Comparison of ENCODE assay signal across 18 mouse cellular contexts in the genomic region with DNA sequence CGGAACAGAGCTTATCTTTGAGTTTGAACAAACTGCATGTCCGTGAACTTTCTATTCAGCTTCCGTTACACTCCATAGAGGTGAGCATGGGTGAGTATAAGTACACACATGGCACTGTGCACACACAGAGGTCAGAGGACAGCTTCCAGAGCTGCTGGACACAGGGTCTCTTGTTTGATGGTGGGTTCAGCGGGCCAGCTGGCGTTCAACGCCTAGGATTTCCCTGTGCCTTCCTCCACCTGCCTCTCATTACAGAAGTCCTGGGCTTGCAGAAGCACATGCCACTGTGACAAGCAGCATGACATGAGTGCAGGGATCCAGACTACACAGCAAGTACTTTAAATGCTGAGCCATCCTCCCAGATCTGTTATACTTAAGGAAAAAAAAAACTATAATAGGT.
DNase-seq lines count a peak whose midpoint lies in the region; ATAC-seq and TF ChIP-seq lines count a peak whose summit lies in the region.
"Had no signal": no experiment of that assay in that cellular context is flagged by ENCODE, and none has a peak within 500 bp of the region (broad histone marks: within the 10 kb centered on the region; RNA-seq: fewer than 3 reads in every experiment).

No protein-coding gene starts in this region.

- H3K27me3 ChIP-seq in hindbrain, embryonic 10.5 days (ENCODE audit: insufficient read depth, poor library complexity, severe bottlenecking) = no peaks in the 10 kb centered on the region
- no peaks in the 10 kb centered on the region for H3K27me3 ChIP-seq in hindbrain, embryonic 14.5 days (ENCODE audit: control insufficient read depth, insufficient read depth, low read length)
- no peaks in the 10 kb centered on the region for H3K27me3 ChIP-seq in limb, embryonic 10.5 days (ENCODE audit: low read depth, poor library complexity, severe bottlenecking)
- no peaks in the 10 kb centered on the region for H3K27me3 ChIP-seq in forebrain, embryonic 16.5 days (replicated peaks; ENCODE audit: control insufficient read depth, insufficient read depth, low read length)
- no peaks in the 10 kb centered on the region for H3K27me3 ChIP-seq in heart, adult 2 months (ENCODE audit: control insufficient read depth, insufficient read depth, low read length)
- H3K27me3 ChIP-seq: embryonic facial prominence, embryonic 13.5 days; forebrain, embryonic 13.5 days; heart, embryonic 15.5 days; hindbrain, embryonic 15.5 days had no signal

- peaks cover 8% of the 10 kb centered on the region; the same call in 1 of the 2 replicates for H3K4me1 ChIP-seq in hindbrain, embryonic 10.5 days (replicated peaks)
- H3K4me1 ChIP-seq in hindbrain, embryonic 14.5 days (replicated peaks; ENCODE audit: control insufficient read depth, insufficient read depth, low read length) = no peaks in the 10 kb centered on the region
- H3K4me1 ChIP-seq in limb, embryonic 10.5 days = peaks cover 12% of the 10 kb centered on the region
- no peaks in the 10 kb centered on the region for H3K4me1 ChIP-seq in forebrain, embryonic 16.5 days (replicated peaks; ENCODE audit: control insufficient read depth, insufficient read depth, low read length)
- H3K4me1 ChIP-seq in heart, adult 2 months (ENCODE audit: control insufficient read depth, insufficient read depth, low read length) = no peaks in the 10 kb centered on the region
- H3K4me1 ChIP-seq: embryonic facial prominence, embryonic 13.5 days; forebrain, embryonic 13.5 days; heart, embryonic 15.5 days; hindbrain, embryonic 15.5 days had no signal

- no peak for TF ChIP-seq EP300 in heart, adult 2 months (IDR thresholded peaks at IDR 0.05; ENCODE audit: insufficient read depth, low read depth, low read length)

- ATAC-seq in hindbrain, embryonic 14.5 days (ENCODE audit: low FRiP score) = no peak
- ATAC-seq in forebrain, embryonic 16.5 days = no peak
- ATAC-seq: forebrain, embryonic 13.5 days; intestine, embryonic 16.5 days had no signal

- intact Hi-C loops in heart, adult 2 months (cut with DNase I) = no loop called here

- H3K79me2 ChIP-seq in heart, adult 2 months (replicated peaks; ENCODE audit: control insufficient read depth, insufficient read depth, low read length) = no peaks in the 10 kb centered on the region

- H3K36me3 ChIP-seq in hindbrain, embryonic 10.5 days = no peaks in the 10 kb centered on the region
- H3K36me3 ChIP-seq in hindbrain, embryonic 14.5 days (replicated peaks; ENCODE audit: control insufficient read depth, insufficient read depth) = no peaks in the 10 kb centered on the region
- H3K36me3 ChIP-seq in limb, embryonic 10.5 days = no peaks in the 10 kb centered on the region
- no peaks in the 10 kb centered on the region for H3K36me3 ChIP-seq in forebrain, embryonic 16.5 days (ENCODE audit: control insufficient read depth, insufficient read depth)
- no peaks in the 10 kb centered on the region for H3K36me3 ChIP-seq in heart, adult 2 months (ENCODE audit: control insufficient read depth, insufficient read depth, low read length)
- H3K36me3 ChIP-seq: embryonic facial prominence, embryonic 13.5 days; heart, embryonic 15.5 days; hindbrain, embryonic 15.5 days had no signal

- H3K9me3 ChIP-seq in hindbrain, embryonic 10.5 days = no peaks in the 10 kb centered on the region
- H3K9me3 ChIP-seq in hindbrain, embryonic 14.5 days (ENCODE audit: control insufficient read depth, low read length) = no peaks in the 10 kb centered on the region
- H3K9me3 ChIP-seq in limb, embryonic 10.5 days (replicated peaks) = no peaks in the 10 kb centered on the region
- no peaks in the 10 kb centered on the region for H3K9me3 ChIP-seq in forebrain, embryonic 16.5 days (ENCODE audit: control insufficient read depth, low read length)
- H3K9me3 ChIP-seq: embryonic facial prominence, embryonic 13.5 days; forebrain, embryonic 13.5 days; heart, embryonic 15.5 days; hindbrain, embryonic 15.5 days had no signal

- DNase-seq in hindbrain, embryonic 10.5 days (ENCODE audit: low spot score) = peak; percentile 10
- no peak for DNase-seq in hindbrain, embryonic 14.5 days (ENCODE audit: low spot score)
- DNase-seq in embryo, embryonic 9.5 days (ENCODE audit: extremely low spot score) = peak; percentile 10
- peak; percentile 55 for DNase-seq in limb, embryonic 10.5 days (ENCODE audit: low spot score)
- no peak for DNase-seq in heart, adult 2 months
- DNase-seq in cerebellum, adult 11 months = no peak
- DNase-seq: adrenal gland, postnatal 10 days; cerebellum, adult 18-20 months; cerebellum, postnatal 10 days; heart, adult 18-20 months; heart, postnatal 14 days had no signal

- no peak for TF ChIP-seq CTCF in heart, adult 2 months (IDR thresholded peaks at IDR 0.05)

- TF ChIP-seq POLR2A in heart, adult 2 months (IDR thresholded peaks at IDR 0.05; ENCODE audit: insufficient read depth, low read depth, low read length) = no peak

- no peak overlapping the region for H3K4me2 ChIP-seq in hindbrain, embryonic 14.5 days (replicated peaks)
- H3K4me2 ChIP-seq in forebrain, embryonic 16.5 days (ENCODE audit: low read length) = no peak overlapping the region
- H3K4me2 ChIP-seq: embryonic facial prominence, embryonic 13.5 days; forebrain, embryonic 13.5 days; heart, embryonic 11.5 days; heart, embryonic 15.5 days; hindbrain, embryonic 15.5 days had no signal

- WGBS in hindbrain, embryonic 10.5 days = 69% methylated on average over 6 of the region's 6 CpGs
- 80% methylated on average over 6 of the region's 6 CpGs for WGBS in hindbrain, embryonic 14.5 days
- 42% methylated on average over 6 of the region's 6 CpGs for WGBS in limb, embryonic 10.5 days
- 90% methylated on average over 6 of the region's 6 CpGs for WGBS in forebrain, embryonic 16.5 days
- WGBS in heart, adult 2 months = 84% methylated on average over 6 of the region's 6 CpGs

- no peak overlapping the region for H3K9ac ChIP-seq in hindbrain, embryonic 14.5 days
- no peak overlapping the region for H3K9ac ChIP-seq in forebrain, embryonic 16.5 days (replicated peaks; ENCODE audit: low read depth, low read length)
- H3K9ac ChIP-seq in heart, adult 2 months (ENCODE audit: low read depth, low read length) = no peak overlapping the region
- H3K9ac ChIP-seq: embryonic facial prominence, embryonic 13.5 days; forebrain, embryonic 13.5 days; heart, embryonic 15.5 days; hindbrain, embryonic 15.5 days had no signal

- no peak overlapping the region for H3K4me3 ChIP-seq in hindbrain, embryonic 10.5 days
- H3K4me3 ChIP-seq in hindbrain, embryonic 14.5 days (replicated peaks; ENCODE audit: low read length) = no peak overlapping the region
- H3K4me3 ChIP-seq in limb, embryonic 10.5 days = no peak overlapping the region
- H3K4me3 ChIP-seq in forebrain, embryonic 16.5 days (replicated peaks; ENCODE audit: low read length) = no peak overlapping the region
- no peak overlapping the region for H3K4me3 ChIP-seq in heart, adult 2 months
- H3K4me3 ChIP-seq: embryonic facial prominence, embryonic 13.5 days; forebrain, embryonic 13.5 days; heart, embryonic 15.5 days; hindbrain, embryonic 15.5 days had no signal

- no peak overlapping the region for H3K27ac ChIP-seq in hindbrain, embryonic 10.5 days
- no peak overlapping the region for H3K27ac ChIP-seq in hindbrain, embryonic 14.5 days
- H3K27ac ChIP-seq in limb, embryonic 10.5 days = no peak overlapping the region
- no peak overlapping the region for H3K27ac ChIP-seq in forebrain, embryonic 16.5 days (ENCODE audit: low read length)
- no peak overlapping the region for H3K27ac ChIP-seq in heart, adult 2 months
- H3K27ac ChIP-seq: embryonic facial prominence, embryonic 13.5 days; forebrain, embryonic 13.5 days; heart, embryonic 15.5 days; hindbrain, embryonic 15.5 days had no signal

Comparison
In these comparisons a context has a peak if more than half of its experiments do, and no peak if none do; other contexts are left out.
1. DNase-seq: peak in hindbrain, embryonic 10.5 days (single experiment), embryo, embryonic 9.5 days (single experiment) and limb, embryonic 10.5 days (single experiment); none in hindbrain, embryonic 14.5 days (single experiment), heart, adult 2 months (0 of 2) and cerebellum, adult 11 months (single experiment).